Mouse (Mus musculus) fibroblast of lung, adult 2 months (primary cell): ENCODE results near the gene Tmem136.

ENCODE experiments used
- DNase-seq: peaks from one replicate; pipeline ENCODE4 v3.0.0-alpha.2; 2011; ENCODE audit warnings: low read depth

The Tmem136 gene

DNA sequence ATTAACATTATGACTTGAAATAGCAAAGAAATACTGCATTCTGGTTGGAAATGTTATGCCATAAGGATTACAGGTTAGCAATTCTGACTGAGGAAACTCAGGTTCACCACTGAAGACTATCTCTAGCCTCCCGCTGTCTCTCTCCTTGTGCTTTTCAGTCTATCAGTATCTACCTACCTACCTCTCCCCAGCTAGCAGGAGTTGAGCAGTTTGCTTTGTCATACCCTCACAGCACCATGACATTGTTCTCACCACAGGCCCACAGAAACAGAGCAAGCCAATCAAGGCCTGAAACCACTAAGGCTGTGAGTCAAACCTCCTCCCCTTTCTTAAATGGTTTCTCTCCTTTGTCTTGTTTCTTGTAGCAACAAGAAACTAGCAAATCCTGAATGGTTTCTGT lies 41.8 kb downstream of the Tmem136 start:
- no peak for DNase-seq

DNA sequence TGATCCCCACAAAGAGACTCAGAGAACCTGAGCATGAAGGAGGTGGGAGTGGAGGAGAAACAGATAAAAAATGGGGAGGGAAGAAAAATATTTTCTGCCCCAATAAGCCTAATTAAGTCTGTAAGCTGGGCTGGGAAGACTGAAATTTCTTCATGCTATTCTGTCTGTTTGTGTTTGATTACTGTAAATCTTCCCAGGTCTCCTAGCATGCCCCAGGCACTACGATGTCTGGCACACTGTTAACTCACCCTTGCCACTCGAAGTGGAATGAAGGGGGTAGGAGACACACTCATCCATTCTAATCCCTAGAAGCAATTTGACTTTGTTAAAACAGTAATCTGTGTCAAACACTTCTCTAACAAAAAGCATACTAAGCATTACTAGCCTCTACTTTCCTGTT lies 44.6 kb downstream of the Tmem136 start:
- no peak for DNase-seq

DNA sequence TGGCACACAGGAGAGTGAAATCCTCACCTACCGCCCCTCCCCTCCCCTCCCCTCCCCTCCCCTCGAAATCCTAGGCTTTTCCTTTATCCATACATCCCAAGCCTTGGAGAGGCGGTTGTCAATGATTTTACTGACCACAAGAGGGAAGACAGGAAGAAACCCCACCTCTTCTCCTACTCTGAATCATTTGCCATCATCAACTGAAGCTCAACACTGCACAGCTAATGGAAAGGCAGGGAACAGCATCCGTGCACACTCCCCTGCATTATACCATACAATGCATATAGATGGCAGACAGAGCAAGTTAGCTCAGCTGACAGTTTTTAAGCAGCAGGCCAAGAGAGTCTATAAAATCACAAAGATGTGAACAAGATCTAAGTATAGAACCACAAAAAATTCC lies 45.2 kb downstream of the Tmem136 start:
- no peak for DNase-seq

DNA sequence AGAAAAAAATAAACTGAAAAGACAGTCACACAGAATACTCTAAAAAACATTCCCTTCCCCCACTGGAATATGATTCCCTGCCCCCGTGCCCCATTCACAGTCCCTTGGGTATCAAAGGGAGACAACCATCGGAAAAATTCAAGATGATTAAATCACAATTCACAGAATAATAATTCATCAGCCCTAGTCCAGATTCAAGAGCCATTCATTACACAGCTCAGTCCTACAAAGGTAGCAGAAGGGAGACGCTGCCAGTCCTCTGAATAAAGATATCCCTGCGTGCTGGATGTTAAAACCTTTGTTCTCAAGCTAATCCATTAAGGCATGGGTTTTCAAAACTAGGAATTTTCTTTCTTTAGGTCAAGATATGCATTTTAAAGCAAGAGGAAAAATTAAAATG lies 45.8 kb downstream of the Tmem136 start:
- no peak for DNase-seq

DNA sequence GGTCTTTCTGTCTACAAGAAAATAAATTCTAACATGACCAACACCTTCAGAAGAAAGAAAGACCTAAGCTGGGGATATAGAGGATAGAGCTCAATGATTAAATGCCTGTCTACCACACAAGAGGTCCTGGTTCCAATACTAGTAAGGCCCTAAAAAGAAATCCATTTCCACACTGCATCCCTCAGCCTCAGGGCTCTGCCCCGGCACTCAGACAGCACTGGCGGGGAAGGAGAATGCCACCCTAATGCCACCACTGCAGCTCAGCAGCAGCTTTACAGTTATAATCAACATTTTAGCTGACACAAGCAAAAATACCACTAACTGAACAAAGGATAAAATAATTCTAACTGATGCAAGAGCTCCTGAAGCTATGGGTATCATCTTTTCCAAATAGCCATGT lies 46.2 kb downstream of the Tmem136 start:
- no peak for DNase-seq

DNA sequence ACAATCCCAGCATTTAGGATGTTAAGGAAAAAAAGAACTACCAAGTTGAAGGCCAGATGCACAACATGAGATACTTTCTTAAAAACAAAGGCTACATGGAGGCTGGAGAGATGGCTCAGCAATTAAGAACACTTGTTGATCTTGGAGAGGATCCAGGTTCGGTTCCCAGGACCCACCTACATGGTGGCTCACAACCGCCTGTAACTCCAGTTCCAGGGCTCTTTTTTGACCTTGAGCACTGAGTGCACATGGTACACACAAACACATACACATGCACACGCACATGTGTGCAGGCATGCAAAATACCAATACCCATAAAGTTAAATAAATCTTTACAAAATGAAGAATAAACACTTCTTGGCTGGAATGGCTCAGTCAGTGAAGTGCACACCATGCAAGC lies 48.5 kb downstream of the Tmem136 start:
- no peak for DNase-seq

DNA sequence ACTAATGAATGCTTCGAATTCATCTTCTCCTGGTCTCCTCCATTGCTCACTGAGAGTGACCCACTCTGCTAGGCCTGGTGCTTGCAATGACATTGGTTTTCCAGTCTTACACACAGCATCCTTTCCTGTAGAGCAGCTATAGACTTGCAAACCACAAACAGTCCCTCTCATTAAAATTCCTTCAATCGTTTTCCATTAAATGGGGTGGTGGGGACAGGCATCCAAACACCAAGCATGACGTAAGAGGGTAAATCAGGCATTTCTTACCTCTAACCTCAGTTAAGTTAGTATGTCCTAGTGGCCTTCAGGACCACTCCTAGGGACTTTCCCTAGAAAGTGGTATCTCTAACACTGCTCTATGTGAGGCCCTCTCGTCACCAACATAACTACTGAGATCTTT lies 51.1 kb downstream of the Tmem136 start:
- no peak for DNase-seq

DNA sequence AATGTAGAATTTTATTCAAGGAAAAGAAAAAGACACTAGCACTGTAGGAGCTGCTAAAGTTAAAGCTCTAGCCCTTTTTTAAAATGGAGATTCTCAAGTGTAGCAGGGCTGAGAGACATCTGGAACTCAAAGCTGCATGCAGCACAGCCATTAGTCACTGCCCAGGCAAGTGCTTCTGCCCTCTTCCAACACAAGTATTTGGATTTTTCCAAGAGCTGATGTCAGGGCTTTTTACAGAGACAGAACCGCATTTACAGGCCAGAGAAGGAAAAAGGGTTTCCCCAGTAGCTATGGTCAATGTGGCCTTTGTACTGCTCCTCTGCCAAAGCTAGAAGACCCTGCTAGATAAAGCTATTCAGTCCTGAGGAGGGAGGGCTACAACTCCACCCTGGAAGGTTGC lies 54.8 kb downstream of the Tmem136 start:
- DNase-seq = peak; percentile 29
